Mouse (Mus musculus) neural tube, embryonic 11.5 days (tissue): ENCODE measurements at regions not wholly inside any gene's neighbourhood (a gene's known extent, or its start where the extent isn't known, plus 50 kb on each side); places are given as distances from the start of the nearest gene placed in this dataset.

Source experiments
- ATAC-seq: fragments of 200-750 bp; cut with Nextera tagmentation; 2 replicates; pipeline ENCODE4 v1.8.0; 2017; ENCODE audit warnings: moderate number of reproducible peaks, mild to moderate bottlenecking, moderate TSS enrichment, moderate library complexity; ENCODE audit not compliant: insufficient read depth, low FRiP score, low TSS enrichment
- DNase-seq: peaks from one replicate; pipeline ENCODE4 v3.0.0-alpha.2; 2015; ENCODE audit warnings: low spot score
- H3K27ac ChIP-seq: fragments of 300-500 bp; sonication (generic); 2 replicates; pipeline ENCODE4 v1.5.1; 2014; ENCODE audit warnings: low read depth, mild to moderate bottlenecking, low read length
- H3K27me3 ChIP-seq: fragments of 300-500 bp; sonication (generic); 2 replicates; pipeline ENCODE4 v1.6.1; 2014; ENCODE audit warnings: mild to moderate bottlenecking, low read length, mixed read lengths; ENCODE audit not compliant: control insufficient read depth, insufficient read depth
- H3K36me3 ChIP-seq: fragments of 300-500 bp; sonication (generic); 2 replicates; pipeline ENCODE4 v1.6.1; 2014; ENCODE audit warnings: mild to moderate bottlenecking, low read length, moderate library complexity, mixed read lengths; ENCODE audit not compliant: control insufficient read depth, insufficient read depth
- H3K4me1 ChIP-seq: fragments of 300-500 bp; sonication (generic); 2 replicates; pipeline ENCODE4 v1.6.1; 2014; ENCODE audit warnings: low read length, mixed read lengths; ENCODE audit not compliant: control insufficient read depth, insufficient read depth
- H3K4me2 ChIP-seq: fragments of 300-500 bp; sonication (generic); 2 replicates; pipeline ENCODE4 v1.6.1; 2014; ENCODE audit warnings: low read depth, mild to moderate bottlenecking, moderate library complexity
- H3K4me3 ChIP-seq: fragments of 300-500 bp; sonication (generic); 2 replicates; pipeline ENCODE4 v1.5.1; 2014; ENCODE audit warnings: low read depth, low read length
- H3K9ac ChIP-seq: fragments of 300-500 bp; sonication (generic); 2 replicates; pipeline ENCODE4 v1.6.1; 2014; ENCODE audit warnings: mild to moderate bottlenecking, low read length
- H3K9me3 ChIP-seq: fragments of 300-500 bp; sonication (generic); 2 replicates; pipeline ENCODE4 v1.6.1; 2016; ENCODE audit warnings: low read length; ENCODE audit not compliant: control insufficient read depth
- WGBS: fragments of 180-500 bp; shearing (Covaris S2); extraction: QIAGEN DNeasy Blood & Tissue Kit; methylation state at CpG from one replicate; pipeline ENCODE4 v1.1.7; 2014; 5-methylcytosine and 5-hydroxymethylcytosine counted together

- Histone ChIP-seq H3K36me3 (no peaks in the 10 kb centered on the region), H3K4me3 (no peak overlapping the region), H3K27me3 (no peaks in the 10 kb centered on the region), H3K9ac (no peak overlapping the region), H3K4me2 (no peak overlapping the region), H3K9me3 (no peaks in the 10 kb centered on the region), H3K4me1 (no peaks in the 10 kb centered on the region), H3K27ac (no peak overlapping the region)
- ATAC-seq = no peak
- WGBS = 82% methylated on average over 6 of the region's 6 CpGs
- DNase-seq = no peak
Observed at GRCm38 (mm10) chr16:5313261-5313660, 57.5 kb upstream of the Eef2kmt start.

GRCm38 (mm10) chr16:5311456-5311855 is 55.7 kb upstream of the Eef2kmt start:
- no peak overlapping the region for H3K9ac ChIP-seq
- H3K27ac ChIP-seq = no peak overlapping the region
- 88% methylated on average over 9 of the region's 9 CpGs for WGBS
- ATAC-seq (no peak), DNase-seq (no peak)
- no peaks in the 10 kb centered on the region for H3K9me3 ChIP-seq
- H3K27me3 ChIP-seq = no peaks in the 10 kb centered on the region
- no peaks in the 10 kb centered on the region for H3K36me3 ChIP-seq
- H3K4me1 ChIP-seq = no peaks in the 10 kb centered on the region
- no peak overlapping the region for H3K4me3 ChIP-seq
- no peak overlapping the region for H3K4me2 ChIP-seq

GRCm38 (mm10) chr16:5310736-5311135 is 55.0 kb upstream of the Eef2kmt start:
- no peak overlapping the region for H3K27ac ChIP-seq
- DNase-seq (no peak), ATAC-seq (no peak)
- H3K4me2 ChIP-seq = no peak overlapping the region
- H3K27me3 ChIP-seq = no peaks in the 10 kb centered on the region
- H3K4me3 ChIP-seq = no peak overlapping the region
- H3K36me3 ChIP-seq = no peaks in the 10 kb centered on the region
- no peaks in the 10 kb centered on the region for H3K9me3 ChIP-seq
- 90% methylated on average over 10 of the region's 10 CpGs for WGBS
- H3K4me1 ChIP-seq = no peaks in the 10 kb centered on the region
- H3K9ac ChIP-seq = no peak overlapping the region

GRCm38 (mm10) chr16:5307761-5308160 is 52.0 kb upstream of the Eef2kmt start:
- H3K4me1 ChIP-seq = no peaks in the 10 kb centered on the region
- H3K27ac ChIP-seq = no peak overlapping the region
- DNase-seq (no peak), ATAC-seq (no peak)
- no peak overlapping the region for H3K4me3 ChIP-seq
- no peaks in the 10 kb centered on the region for H3K36me3 ChIP-seq
- WGBS = 71% methylated on average over 7 of the region's 7 CpGs
- H3K27me3 ChIP-seq = no peaks in the 10 kb centered on the region
- no peak overlapping the region for H3K4me2 ChIP-seq
- no peaks in the 10 kb centered on the region for H3K9me3 ChIP-seq
- no peak overlapping the region for H3K9ac ChIP-seq

- no peaks in the 10 kb centered on the region for H3K4me1 ChIP-seq
- 66% methylated on average over 7 of the region's 7 CpGs for WGBS
- no peaks in the 10 kb centered on the region for H3K9me3 ChIP-seq
- H3K4me3 ChIP-seq = peak overlapping the region; percentile 33
- peak overlapping the region; percentile 61; the same call in 1 of the 2 replicates for H3K9ac ChIP-seq
- H3K36me3 ChIP-seq = no peaks in the 10 kb centered on the region
- no peaks in the 10 kb centered on the region for H3K27me3 ChIP-seq
- ATAC-seq = peak; percentile 23; the same call in 1 of the 2 replicates
- H3K27ac ChIP-seq = no peak overlapping the region
- no peak for DNase-seq
- H3K4me2 ChIP-seq = peak overlapping the region; percentile 79
Observed at GRCm38 (mm10) chr16:5307249-5307605, 51.4 kb upstream of the Eef2kmt start.

GRCm38 (mm10) chr16:5306588-5307248 is 50.9 kb upstream of the Eef2kmt start:
- Histone ChIP-seq H3K27me3 (no peaks in the 10 kb centered on the region), H3K4me1 (no peaks in the 10 kb centered on the region), H3K36me3 (no peaks in the 10 kb centered on the region), H3K27ac (no peak overlapping the region), H3K9me3 (no peaks in the 10 kb centered on the region), H3K4me3 (peak overlapping the region; percentile 33), H3K9ac (peak overlapping the region; percentile 61), H3K4me2 (peak overlapping the region; percentile 79)
- WGBS = 1% methylated on average over 36 of the region's 36 CpGs
- ATAC-seq (peak; percentile 86), DNase-seq (peak; percentile 91)
